Mouse (Mus musculus) neural tube, embryonic 12.5 days (tissue): Measurements from ENCODE around the gene Col5a1. TPM values are rescaled to one million over a fixed set of nuclear protein-coding genes. Genes with fewer than 3 reads are reported as not detected.
A peak's percentile ranks its signal among the peaks of the same experiment; 100 is the strongest.

Experiments used
- ATAC-seq: fragments of 200-750 bp; cut with Nextera tagmentation; 2 replicates; pipeline ENCODE4 v1.8.0; 2017; ENCODE audit warnings: low read depth, mild to moderate bottlenecking, moderate TSS enrichment, moderate library complexity; ENCODE audit not compliant: low FRiP score
- H3K27ac ChIP-seq: fragments of 300-500 bp; sonication (generic); 2 replicates; pipeline ENCODE4 v1.5.1; 2016
- H3K27me3 ChIP-seq: fragments of 300-500 bp; sonication (generic); replicated peaks from 2 replicates; pipeline ENCODE4 v1.6.1; 2016; ENCODE audit warnings: mild to moderate bottlenecking
- H3K36me3 ChIP-seq: fragments of 300-500 bp; sonication (generic); 2 replicates; pipeline ENCODE4 v1.6.1; 2016; ENCODE audit warnings: mild to moderate bottlenecking
- H3K4me1 ChIP-seq: fragments of 300-500 bp; sonication (generic); 2 replicates; pipeline ENCODE4 v1.6.1; 2016
- H3K4me2 ChIP-seq: fragments of 300-500 bp; sonication (generic); replicated peaks from 2 replicates; pipeline ENCODE4 v1.6.1; 2016; ENCODE audit warnings: mild to moderate bottlenecking
- H3K4me3 ChIP-seq: fragments of 300-500 bp; sonication (generic); 2 replicates; pipeline ENCODE4 v1.5.1; 2016
- H3K9ac ChIP-seq: fragments of 300-500 bp; sonication (generic); 2 replicates; pipeline ENCODE4 v1.6.1; 2016; ENCODE audit warnings: mild to moderate bottlenecking
- H3K9me3 ChIP-seq: fragments of 300-500 bp; sonication (generic); 2 replicates; pipeline ENCODE4 v1.6.1; 2016; ENCODE audit warnings: mild to moderate bottlenecking
- WGBS: fragments of 180-500 bp; shearing (Covaris S2); methylation state at CpG from one replicate; pipeline ENCODE4 v1.1.7; 2016; 5-methylcytosine and 5-hydroxymethylcytosine counted together
- polyA plus RNA-seq: library from polyadenylated mRNA; unstranded; fragments of >200 nt; fragmentation: Nextera tagmentation; extraction: Ambion mirVana; gene quantifications from 2 replicates; pipeline ENCODE4 v1.2.1, GENCODE M21; 2016

Gene Col5a1
- polyA plus RNA-seq, 1 experiment from 2014 or later = 29.3 TPM

DNA sequence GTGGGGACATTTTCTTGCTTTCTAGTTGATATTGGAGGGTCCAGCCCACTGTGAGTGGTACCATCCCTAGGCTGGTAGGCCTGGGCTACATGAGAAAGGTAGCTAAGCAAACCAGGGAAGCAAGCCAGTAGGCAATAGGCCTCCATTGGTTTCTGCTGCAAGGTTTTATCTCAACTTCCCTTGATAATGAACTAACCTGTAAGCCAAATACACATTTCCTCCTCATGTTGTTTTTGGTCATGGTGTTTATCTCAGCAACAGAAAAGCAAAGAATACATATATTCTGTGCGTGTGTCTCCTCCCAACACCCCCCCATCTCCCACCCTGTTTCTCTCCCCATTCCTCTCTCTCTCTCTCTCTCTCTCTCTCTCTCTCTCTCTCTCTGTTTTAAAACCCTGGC, 173.7 kb downstream of the Col5a1 start:
- Histone ChIP-seq H3K27me3 (no peaks in the 10 kb centered on the region), H3K36me3 (no peaks in the 10 kb centered on the region), H3K4me3 (no peak overlapping the region), H3K4me1 (no peaks in the 10 kb centered on the region), H3K9ac (no peak overlapping the region), H3K4me2 (no peak overlapping the region), H3K27ac (no peak overlapping the region), H3K9me3 (no peaks in the 10 kb centered on the region)
- 82% methylated on average over 1 of the region's 1 CpGs for WGBS
- no peak for ATAC-seq

- H3K4me1 ChIP-seq = peaks cover 16% of the 10 kb centered on the region
- H3K27ac ChIP-seq = no peak overlapping the region
- H3K27me3 ChIP-seq = no peaks in the 10 kb centered on the region
- H3K4me3 ChIP-seq = no peak overlapping the region
- no peak for ATAC-seq
- H3K4me2 ChIP-seq = no peak overlapping the region
- 90% methylated on average over 4 of the region's 4 CpGs for WGBS
- H3K9ac ChIP-seq = no peak overlapping the region
- no peaks in the 10 kb centered on the region for H3K9me3 ChIP-seq
- H3K36me3 ChIP-seq = no peaks in the 10 kb centered on the region
Measured at GRCm38 (mm10) chr2:28063711-28064338, 177.6 kb downstream of the Col5a1 start.

GRCm38 (mm10) chr2:28064339-28065080, 178.3 kb downstream of the Col5a1 start:
- Histone ChIP-seq H3K36me3 (no peaks in the 10 kb centered on the region), H3K9me3 (no peaks in the 10 kb centered on the region), H3K27me3 (no peaks in the 10 kb centered on the region), H3K4me2 (no peak overlapping the region), H3K4me1 (peaks cover 18% of the 10 kb centered on the region), H3K4me3 (no peak overlapping the region), H3K27ac (no peak overlapping the region), H3K9ac (no peak overlapping the region)
- WGBS = 87% methylated on average over 7 of the region's 7 CpGs
- ATAC-seq = no peak

GRCm38 (mm10) chr2:28065081-28065651, 178.9 kb downstream of the Col5a1 start:
- Histone ChIP-seq H3K36me3 (no peaks in the 10 kb centered on the region), H3K9me3 (no peaks in the 10 kb centered on the region), H3K4me2 (no peak overlapping the region), H3K9ac (no peak overlapping the region), H3K27ac (no peak overlapping the region), H3K4me3 (no peak overlapping the region), H3K27me3 (no peaks in the 10 kb centered on the region), H3K4me1 (peaks cover 18% of the 10 kb centered on the region)
- WGBS = 90% methylated on average over 5 of the region's 5 CpGs
- ATAC-seq = no peak

- Histone ChIP-seq H3K9me3 (no peaks in the 10 kb centered on the region), H3K36me3 (no peaks in the 10 kb centered on the region), H3K27me3 (no peaks in the 10 kb centered on the region), H3K4me2 (no peak overlapping the region), H3K4me1 (peaks cover 18% of the 10 kb centered on the region), H3K27ac (no peak overlapping the region), H3K9ac (no peak overlapping the region), H3K4me3 (no peak overlapping the region)
- WGBS = 69% methylated on average over 5 of the region's 5 CpGs
- ATAC-seq = no peak
Measured at GRCm38 (mm10) chr2:28066686-28067085, 180.5 kb downstream of the Col5a1 start.

- H3K4me3 ChIP-seq = no peak overlapping the region
- no peak overlapping the region for H3K4me2 ChIP-seq
- ATAC-seq = no peak
- no peak overlapping the region for H3K9ac ChIP-seq
- H3K27ac ChIP-seq = no peak overlapping the region
- H3K27me3 ChIP-seq = no peaks in the 10 kb centered on the region
- peaks cover 18% of the 10 kb centered on the region for H3K4me1 ChIP-seq
- WGBS = 60% methylated on average over 6 of the region's 6 CpGs
- no peaks in the 10 kb centered on the region for H3K9me3 ChIP-seq
- H3K36me3 ChIP-seq = no peaks in the 10 kb centered on the region
Measured at GRCm38 (mm10) chr2:28067175-28067574, 180.9 kb downstream of the Col5a1 start.

DNA sequence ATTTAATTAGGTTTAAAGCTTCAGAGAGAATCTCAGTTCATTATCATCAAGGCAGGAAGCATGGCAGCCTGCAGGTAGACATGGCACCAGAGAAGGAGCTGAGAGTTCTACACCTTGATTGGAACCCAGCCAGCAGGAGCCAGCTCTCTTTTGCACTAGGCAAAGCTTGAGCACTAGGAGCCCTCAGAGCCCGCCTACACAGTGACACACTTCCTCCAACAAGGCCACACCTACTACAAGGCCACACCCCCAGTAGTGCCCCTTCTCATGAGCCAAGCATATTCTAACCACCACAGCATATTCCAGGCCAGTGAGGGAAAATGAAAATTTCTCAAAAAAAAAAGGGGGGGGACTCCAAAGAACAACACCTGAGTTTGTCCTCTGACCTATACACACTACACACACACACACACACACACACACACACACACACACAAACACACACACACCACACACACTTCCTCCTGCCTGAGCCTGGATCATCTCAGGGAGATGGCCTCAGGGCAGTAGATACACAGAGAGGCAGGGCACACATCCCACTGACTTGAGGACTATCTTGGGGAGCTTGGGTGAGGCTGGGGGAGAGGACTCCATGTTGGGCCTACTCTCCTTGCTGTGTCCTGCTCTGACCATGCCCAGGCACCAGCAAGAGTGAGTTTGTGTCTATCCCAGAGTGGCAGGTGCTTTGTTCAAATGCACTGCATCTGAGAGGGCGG, 181.8 kb downstream of the Col5a1 start:
- no peaks in the 10 kb centered on the region for H3K9me3 ChIP-seq
- ATAC-seq = 0 out of 2 replicates have a peak, but pooled peaks have one; percentile 17
- peaks cover 18% of the 10 kb centered on the region for H3K4me1 ChIP-seq
- no peaks in the 10 kb centered on the region for H3K27me3 ChIP-seq
- no peak overlapping the region for H3K4me2 ChIP-seq
- H3K27ac ChIP-seq = no peak overlapping the region
- WGBS = 83% methylated on average over 2 of the region's 2 CpGs
- H3K36me3 ChIP-seq = no peaks in the 10 kb centered on the region
- H3K9ac ChIP-seq = no peak overlapping the region
- H3K4me3 ChIP-seq = no peak overlapping the region

DNA sequence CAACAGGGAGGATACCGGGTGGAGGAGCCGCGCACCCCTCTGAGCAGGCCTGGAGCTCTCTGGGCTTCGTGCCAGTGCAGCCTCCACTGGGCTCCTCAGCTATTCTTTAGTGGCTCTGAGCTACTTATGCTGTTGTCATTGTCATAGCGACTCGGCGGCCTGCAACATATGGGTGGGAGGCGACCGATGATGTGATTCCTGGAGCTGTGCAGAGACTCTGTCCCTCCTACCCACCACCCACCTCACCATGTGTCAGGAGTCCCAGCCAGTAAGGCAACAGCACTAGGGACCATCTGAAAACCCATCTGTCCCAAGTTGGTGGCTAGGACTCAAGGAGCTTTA, 182.3 kb downstream of the Col5a1 start:
- no peak overlapping the region for H3K9ac ChIP-seq
- H3K36me3 ChIP-seq = no peaks in the 10 kb centered on the region
- peaks cover 18% of the 10 kb centered on the region for H3K4me1 ChIP-seq
- no peaks in the 10 kb centered on the region for H3K9me3 ChIP-seq
- H3K27me3 ChIP-seq = no peaks in the 10 kb centered on the region
- WGBS = 65% methylated on average over 9 of the region's 9 CpGs
- H3K27ac ChIP-seq = no peak overlapping the region
- peak; percentile 50; the same call in 1 of the 2 replicates for ATAC-seq
- H3K4me3 ChIP-seq = no peak overlapping the region
- no peak overlapping the region for H3K4me2 ChIP-seq

DNA sequence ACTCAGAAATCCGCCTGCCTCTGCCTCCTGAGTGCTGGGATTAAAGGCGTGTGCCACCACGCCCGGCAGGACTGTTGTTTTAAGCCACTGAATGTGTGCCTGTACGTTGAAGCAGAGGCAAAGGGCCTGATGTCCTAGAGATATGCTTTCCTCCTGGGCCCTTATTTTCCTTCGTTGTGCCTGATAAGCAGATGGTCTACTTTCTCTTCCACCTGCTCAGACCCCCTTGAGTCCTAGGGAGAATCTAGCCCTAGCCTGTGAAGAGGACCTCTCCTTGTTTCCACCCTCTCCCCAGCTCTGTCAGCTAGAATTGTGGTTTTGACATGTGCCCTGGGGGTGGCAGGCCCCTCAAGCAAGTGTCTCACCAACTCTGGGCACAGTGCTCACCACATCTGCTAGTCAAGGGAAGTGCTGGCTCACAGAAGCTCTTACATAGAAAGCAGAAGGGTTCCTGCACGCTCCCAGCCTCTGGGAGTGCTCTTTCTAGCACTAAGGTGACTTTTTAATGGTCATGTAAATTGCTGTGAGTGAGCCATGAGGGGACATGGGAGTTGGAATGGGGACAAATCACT, 189.5 kb downstream of the Col5a1 start:
- WGBS = 87% methylated on average over 7 of the region's 7 CpGs
- ATAC-seq = no peak
- Histone ChIP-seq H3K4me1 (no peaks in the 10 kb centered on the region), H3K9ac (no peak overlapping the region), H3K4me2 (no peak overlapping the region), H3K4me3 (no peak overlapping the region), H3K36me3 (no peaks in the 10 kb centered on the region), H3K27me3 (no peaks in the 10 kb centered on the region), H3K27ac (no peak overlapping the region), H3K9me3 (0 out of 2 replicates have a peak, but pooled peaks cover 4% of the 10 kb centered on the region)

DNA sequence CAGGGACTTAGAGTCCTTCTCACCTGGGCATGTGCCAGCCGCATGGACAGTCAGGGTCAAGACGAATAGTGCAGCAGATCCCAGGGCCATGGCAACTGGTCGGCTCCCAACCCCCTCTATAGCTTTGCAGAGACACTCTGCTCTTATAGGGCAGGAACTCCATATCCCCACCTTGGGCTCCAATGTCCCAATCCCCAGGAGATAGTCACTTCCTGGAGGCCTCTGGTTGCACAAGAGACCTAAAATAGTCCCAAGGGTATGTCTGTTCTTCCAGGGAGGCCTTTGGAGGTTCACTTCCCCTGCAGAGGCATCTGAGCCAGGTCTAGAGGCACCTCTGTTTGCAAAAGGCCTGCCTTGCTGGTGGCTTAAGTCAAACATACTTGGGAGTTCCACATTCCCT, 198.5 kb downstream of the Col5a1 start, which contains the start of gene Fcnb:
TSS of gene Fcnb (minus strand) at position 118 of the 400 bp plus-strand sequence.
- H3K27ac ChIP-seq = no peak within 1 kb of the TSS
- H3K4me2 ChIP-seq = no peak within 1 kb of the TSS
- no peaks in the 10 kb centered on the region for H3K27me3 ChIP-seq
- H3K9me3 ChIP-seq = no peaks in the 10 kb centered on the region
- no peaks in the 10 kb centered on the region for H3K4me1 ChIP-seq
- H3K36me3 ChIP-seq = no peaks in the 10 kb centered on the region
- no peak within 1 kb of the TSS for H3K9ac ChIP-seq
- ATAC-seq = no peak
- WGBS = 85% methylated on average over 3 of the region's 3 CpGs
- H3K4me3 ChIP-seq = no peak within 1 kb of the TSS

GRCm38 (mm10) chr2:28086112-28086511, 199.9 kb downstream of the Col5a1 start:
- WGBS = 83% methylated on average over 10 of the region's 10 CpGs
- Histone ChIP-seq H3K9me3 (no peaks in the 10 kb centered on the region), H3K4me3 (no peak overlapping the region), H3K9ac (no peak overlapping the region), H3K36me3 (no peaks in the 10 kb centered on the region), H3K4me1 (peaks cover 9% of the 10 kb centered on the region), H3K4me2 (no peak overlapping the region), H3K27me3 (no peaks in the 10 kb centered on the region), H3K27ac (no peak overlapping the region)
- no peak for ATAC-seq

DNA sequence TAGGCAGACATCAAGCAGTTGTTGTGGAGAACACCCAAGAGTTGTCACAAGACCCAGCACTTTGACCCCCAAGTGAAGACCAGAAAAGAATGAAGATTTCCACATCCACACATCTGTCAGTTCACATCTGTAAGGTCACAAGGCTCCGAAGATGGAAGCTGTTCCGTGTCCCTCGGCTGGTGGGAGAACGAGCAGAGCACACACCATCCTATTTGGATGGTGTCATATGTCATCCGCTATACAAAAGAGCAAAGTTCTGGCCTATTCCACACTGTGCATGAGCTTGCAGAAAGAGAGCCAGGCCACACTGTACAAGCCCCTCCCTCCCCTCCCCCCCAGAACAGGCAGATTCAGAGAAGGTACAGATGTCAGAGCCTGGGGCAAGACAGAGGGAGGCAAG, 202.9 kb downstream of the Col5a1 start:
- H3K9me3 ChIP-seq = no peaks in the 10 kb centered on the region
- ATAC-seq = no peak
- H3K4me3 ChIP-seq = no peak overlapping the region
- H3K4me1 ChIP-seq = peaks cover 13% of the 10 kb centered on the region
- no peak overlapping the region for H3K4me2 ChIP-seq
- H3K27ac ChIP-seq = no peak overlapping the region
- WGBS = 63% methylated on average over 5 of the region's 5 CpGs
- no peak overlapping the region for H3K9ac ChIP-seq
- no peaks in the 10 kb centered on the region for H3K36me3 ChIP-seq
- H3K27me3 ChIP-seq = no peaks in the 10 kb centered on the region
